Mouse (Mus musculus) G1E-ER4 (cell line): ENCODE results near the gene Gstp3. TPM values are rescaled to one million over a fixed set of nuclear protein-coding genes. Genes with fewer than 3 reads are reported as not detected.

Experiments used
- GATA1 ChIP-seq: IDR thresholded peaks from one replicate; pipeline ENCODE4 v1.8.0; 2012; ENCODE audit warnings: low read length, inconsistent platforms
- polyA plus RNA-seq: library from polyadenylated mRNA; stranded (reverse); fragments of >175 nt; gene quantifications from 2 replicates; pipeline ENCODE4 v1.2.3, GENCODE M21; 2012

Gene Gstp3
- polyA plus RNA-seq, 1 experiment = 4.1 TPM

- no peak for TF ChIP-seq GATA1
These were observed 4.0 kb downstream of the Gstp3 start for GRCm38 (mm10) chr19:4055216-4055946.

GRCm38 (mm10) chr19:4054613-4055012, 4.8 kb downstream of the Gstp3 start:
- TF ChIP-seq GATA1 = no peak

GRCm38 (mm10) chr19:4052516-4053030, 6.8 kb downstream of the Gstp3 start:
- TF ChIP-seq GATA1 = no peak

- no peak for TF ChIP-seq GATA1
These were observed 7.4 kb downstream of the Gstp3 start for GRCm38 (mm10) chr19:4051741-4052515.

GRCm38 (mm10) chr19:4051016-4051415, 8.4 kb downstream of the Gstp3 start:
- TF ChIP-seq GATA1 = no peak

- no peak for TF ChIP-seq GATA1
These were observed 11.5 kb downstream of the Gstp3 start for GRCm38 (mm10) chr19:4047859-4048258.

- no peak for TF ChIP-seq GATA1
These were observed 12.5 kb downstream of the Gstp3 start for GRCm38 (mm10) chr19:4046866-4047254.

- no peak for TF ChIP-seq GATA1
These were observed 13.2 kb downstream of the Gstp3 start, which contains the start of gene Gstp2 for GRCm38 (mm10) chr19:4045966-4046865. Gene Gstp2 (minus strand): TSS chr19:4046023.

GRCm38 (mm10) chr19:4042124-4042523, 17.2 kb downstream of the Gstp3 start:
- TF ChIP-seq GATA1 = no peak

- TF ChIP-seq GATA1 = no peak
These were observed 21.6 kb downstream of the Gstp3 start, which contains the start of gene Gstp1 for GRCm38 (mm10) chr19:4037788-4038232. Gene Gstp1 (minus strand): TSS chr19:4037985.

GRCm38 (mm10) chr19:4036327-4037045, 22.9 kb downstream of the Gstp3 start:
- no peak for TF ChIP-seq GATA1

GRCm38 (mm10) chr19:4033742-4034141, 25.6 kb downstream of the Gstp3 start:
- no peak for TF ChIP-seq GATA1

GRCm38 (mm10) chr19:4033298-4033697, 26.1 kb downstream of the Gstp3 start:
- no peak for TF ChIP-seq GATA1

GRCm38 (mm10) chr19:4032668-4033067, 26.7 kb downstream of the Gstp3 start:
- no peak for TF ChIP-seq GATA1

- no peak for TF ChIP-seq GATA1
These were observed 31.8 kb downstream of the Gstp3 start for GRCm38 (mm10) chr19:4027576-4027975.
